Mouse (Mus musculus): ENCODE measurements at regions not wholly inside any gene's neighbourhood (a gene's known extent, or its start where the extent isn't known, plus 50 kb on each side); places are given as distances from the start of the nearest gene placed in this dataset.
A peak's percentile ranks its signal among the peaks of the same experiment; 100 is the strongest.

DNA sequence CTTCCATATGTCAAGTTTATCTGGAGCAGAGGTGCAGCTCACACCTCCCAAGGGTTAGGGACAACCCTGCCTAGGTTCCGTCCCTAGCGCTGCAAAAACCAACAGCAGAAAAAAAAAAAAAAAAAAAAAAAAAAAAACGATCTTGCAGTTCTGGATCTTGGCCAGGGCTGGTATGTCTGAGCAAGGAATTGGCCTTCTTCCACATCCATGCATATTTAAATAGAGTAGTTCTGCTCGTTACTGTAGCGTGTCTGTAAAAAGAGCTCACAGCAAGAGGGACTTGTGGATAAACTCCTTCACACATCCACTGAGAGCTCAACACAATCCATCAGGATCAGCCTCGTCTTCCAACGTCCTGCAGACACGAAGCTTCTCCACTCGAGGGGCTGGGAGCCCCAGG, 639.4 kb upstream of the Adam5 start:
- TF ChIP-seq POLR2A (IDR thresholded peaks at IDR 0.05; ENCODE audit: borderline replicate concordance, insufficient read depth, low read length) (no peak), CTCF (IDR thresholded peaks at IDR 0.05; ENCODE audit: borderline replicate concordance, insufficient read depth, low read depth, low read length) (no peak)
- Histone ChIP-seq H3K27ac (ENCODE audit: insufficient read depth, low read length) (no peak overlapping the region), H3K4me3 (replicated peaks; ENCODE audit: insufficient read depth, low read depth, low read length) (no peak overlapping the region), H3K4me1 (ENCODE audit: control insufficient read depth, insufficient read depth, low read length) (peaks cover 34% of the 10 kb centered on the region), H3K27me3 (ENCODE audit: control insufficient read depth, insufficient read depth, low read length) (no peaks in the 10 kb centered on the region)
- peak in 1 of 2 experiments; percentile 41 for DNase-seq
- 45% methylated on average over 9 of the region's 9 CpGs for WGBS

DNA sequence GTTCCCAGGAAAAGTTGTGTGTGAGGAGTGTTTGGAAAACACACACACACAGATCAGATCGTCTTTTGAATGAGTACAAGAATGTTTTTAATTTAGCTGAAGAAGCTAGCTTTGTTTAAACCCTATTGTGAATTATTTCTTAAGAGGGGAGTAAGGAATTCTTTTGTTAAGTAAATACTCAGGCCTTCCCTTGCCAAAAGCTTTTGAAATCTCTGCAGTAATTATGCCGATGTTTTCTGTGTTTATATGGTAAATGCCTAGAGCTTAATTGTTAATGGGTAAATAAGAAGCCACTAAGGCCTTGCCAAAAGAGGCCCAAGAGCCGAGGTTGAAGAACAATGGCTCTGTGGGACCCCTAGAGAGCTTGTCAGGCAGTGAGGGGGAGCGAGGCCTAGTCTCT, 638.3 kb upstream of the Adam5 start:
- no peaks in the 10 kb centered on the region for H3K27me3 ChIP-seq (ENCODE audit: control insufficient read depth, insufficient read depth, low read length)
- 70% methylated on average over 4 of the region's 4 CpGs for WGBS
- no peak for TF ChIP-seq CTCF (IDR thresholded peaks at IDR 0.05; ENCODE audit: borderline replicate concordance, insufficient read depth, low read depth, low read length)
- TF ChIP-seq POLR2A (IDR thresholded peaks at IDR 0.05; ENCODE audit: borderline replicate concordance, insufficient read depth, low read length), result no peak
- H3K4me1 ChIP-seq (ENCODE audit: control insufficient read depth, insufficient read depth, low read length), result peaks cover 31% of the 10 kb centered on the region
- no peak overlapping the region for H3K27ac ChIP-seq (ENCODE audit: insufficient read depth, low read length)
- no peak overlapping the region for H3K4me3 ChIP-seq (replicated peaks; ENCODE audit: insufficient read depth, low read depth, low read length)
- DNase-seq, result no peak

DNA sequence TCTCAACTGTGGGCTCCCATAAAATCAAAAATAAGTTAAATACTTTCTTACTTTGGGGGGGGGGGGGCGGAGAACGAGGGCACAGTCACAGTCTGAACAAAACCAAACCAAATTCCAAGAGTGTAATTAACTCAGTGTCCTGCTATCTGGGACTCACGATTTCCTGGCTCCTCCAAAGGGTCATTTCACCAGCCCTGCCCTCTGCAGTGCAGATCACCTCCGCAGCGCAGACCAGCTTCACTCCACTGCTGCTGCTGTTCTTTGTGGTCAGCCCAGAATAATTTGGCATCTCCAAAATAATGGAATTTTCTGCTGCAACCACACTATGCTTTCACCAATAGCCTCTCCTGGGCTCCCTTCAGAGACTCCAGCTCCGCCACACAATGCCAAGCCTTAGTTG, 631.5 kb upstream of the Adam5 start:
- DNase-seq, result no peak
- Histone ChIP-seq H3K27me3 (ENCODE audit: control insufficient read depth, insufficient read depth, low read length) (no peaks in the 10 kb centered on the region), H3K27ac (ENCODE audit: insufficient read depth, low read length) (no peak overlapping the region), H3K4me3 (replicated peaks; ENCODE audit: insufficient read depth, low read depth, low read length) (no peak overlapping the region), H3K4me1 (ENCODE audit: control insufficient read depth, insufficient read depth, low read length) (no peaks in the 10 kb centered on the region)
- 78% methylated on average over 6 of the region's 6 CpGs for WGBS
- TF ChIP-seq POLR2A (IDR thresholded peaks at IDR 0.05; ENCODE audit: borderline replicate concordance, insufficient read depth, low read length), result no peak
- no peak for TF ChIP-seq CTCF (IDR thresholded peaks at IDR 0.05; ENCODE audit: borderline replicate concordance, insufficient read depth, low read depth, low read length)

DNA sequence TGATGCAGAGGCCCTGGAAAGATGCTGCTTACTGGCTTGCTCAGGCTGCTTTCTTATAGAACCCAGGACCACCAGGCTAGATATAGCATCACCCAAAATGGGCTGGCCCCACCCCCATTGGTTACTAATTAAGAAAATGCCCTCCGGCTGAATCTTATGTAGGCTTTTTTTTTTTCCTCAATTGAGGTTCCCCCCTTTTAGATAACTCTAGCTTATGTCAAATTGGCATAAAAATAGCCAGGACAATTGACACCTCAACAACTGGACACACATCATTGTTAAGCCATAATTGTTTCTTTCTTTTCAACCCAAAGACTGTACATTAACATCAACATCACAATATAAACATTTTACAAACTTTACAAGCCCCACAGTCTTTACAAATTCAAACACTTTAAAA, 630.8 kb upstream of the Adam5 start:
- TF ChIP-seq POLR2A (IDR thresholded peaks at IDR 0.05; ENCODE audit: borderline replicate concordance, insufficient read depth, low read length) (no peak), CTCF (IDR thresholded peaks at IDR 0.05; ENCODE audit: borderline replicate concordance, insufficient read depth, low read depth, low read length) (no peak)
- WGBS, result 92% methylated on average over 1 of the region's 1 CpGs
- DNase-seq, result no peak
- no peaks in the 10 kb centered on the region for H3K4me1 ChIP-seq (ENCODE audit: control insufficient read depth, insufficient read depth, low read length)
- H3K27ac ChIP-seq (ENCODE audit: insufficient read depth, low read length), result no peak overlapping the region
- no peak overlapping the region for H3K4me3 ChIP-seq (replicated peaks; ENCODE audit: insufficient read depth, low read depth, low read length)
- no peaks in the 10 kb centered on the region for H3K27me3 ChIP-seq (ENCODE audit: control insufficient read depth, insufficient read depth, low read length)

DNA sequence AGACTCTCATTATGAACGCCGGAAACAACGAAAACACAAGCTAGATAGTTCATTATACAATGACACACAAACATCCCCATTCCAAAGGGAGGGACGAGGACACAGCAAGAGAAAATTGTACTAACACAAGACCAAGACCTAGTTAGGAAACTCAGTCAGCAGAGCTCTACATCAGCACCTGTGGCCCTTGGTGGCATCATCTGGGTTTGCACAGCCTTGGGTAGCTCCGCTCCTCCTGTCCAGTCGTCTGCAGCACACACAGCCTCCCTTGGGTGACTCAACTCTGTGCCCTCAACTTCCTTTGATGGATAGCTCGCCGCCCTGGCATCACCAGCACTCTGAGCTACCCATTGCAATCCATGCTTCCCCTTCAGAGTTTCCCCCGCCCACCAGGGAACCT, 629.7 kb upstream of the Adam5 start:
- 94% methylated on average over 9 of the region's 9 CpGs for WGBS
- Histone ChIP-seq H3K4me1 (ENCODE audit: control insufficient read depth, insufficient read depth, low read length) (no peaks in the 10 kb centered on the region), H3K27ac (ENCODE audit: insufficient read depth, low read length) (no peak overlapping the region)

DNA sequence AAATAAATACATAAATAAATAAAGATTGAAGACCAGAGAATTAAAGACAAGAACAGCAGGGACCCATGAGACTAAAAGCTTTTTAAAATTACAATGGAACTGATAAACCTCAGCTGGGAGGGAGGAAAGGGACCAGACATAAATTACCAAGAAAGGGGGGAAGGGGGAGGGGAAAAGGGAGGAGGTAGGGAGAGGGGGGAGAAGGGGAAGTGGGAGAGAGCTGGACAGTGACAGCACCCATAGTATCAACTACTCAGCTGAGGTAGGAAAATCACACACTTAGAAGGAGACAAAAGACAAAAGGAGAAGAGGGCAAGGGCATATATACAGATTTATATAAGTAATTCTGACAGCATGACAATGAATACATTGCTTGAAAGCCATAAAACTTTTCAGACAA, 626.4 kb upstream of the Adam5 start:
- TF ChIP-seq CTCF (IDR thresholded peaks at IDR 0.05; ENCODE audit: borderline replicate concordance, insufficient read depth, low read depth, low read length) (no peak), POLR2A (IDR thresholded peaks at IDR 0.05; ENCODE audit: borderline replicate concordance, insufficient read depth, low read length) (no peak)
- no peaks in the 10 kb centered on the region for H3K4me1 ChIP-seq (ENCODE audit: control insufficient read depth, insufficient read depth, low read length)
- no peak overlapping the region for H3K27ac ChIP-seq (ENCODE audit: insufficient read depth, low read length)
- no peak for DNase-seq
- H3K4me3 ChIP-seq (replicated peaks; ENCODE audit: insufficient read depth, low read depth, low read length), result no peak overlapping the region
- H3K27me3 ChIP-seq (ENCODE audit: control insufficient read depth, insufficient read depth, low read length), result no peaks in the 10 kb centered on the region

More for the DNA sequence above, 629.7 kb upstream of the Adam5 start:
- Histone ChIP-seq H3K27me3 (ENCODE audit: control insufficient read depth, insufficient read depth, low read length) (no peaks in the 10 kb centered on the region), H3K4me3 (replicated peaks; ENCODE audit: insufficient read depth, low read depth, low read length) (no peak overlapping the region)
- TF ChIP-seq CTCF (IDR thresholded peaks at IDR 0.05; ENCODE audit: borderline replicate concordance, insufficient read depth, low read depth, low read length), result no peak
- no peak for TF ChIP-seq POLR2A (IDR thresholded peaks at IDR 0.05; ENCODE audit: borderline replicate concordance, insufficient read depth, low read length)
- no peak for DNase-seq

DNA sequence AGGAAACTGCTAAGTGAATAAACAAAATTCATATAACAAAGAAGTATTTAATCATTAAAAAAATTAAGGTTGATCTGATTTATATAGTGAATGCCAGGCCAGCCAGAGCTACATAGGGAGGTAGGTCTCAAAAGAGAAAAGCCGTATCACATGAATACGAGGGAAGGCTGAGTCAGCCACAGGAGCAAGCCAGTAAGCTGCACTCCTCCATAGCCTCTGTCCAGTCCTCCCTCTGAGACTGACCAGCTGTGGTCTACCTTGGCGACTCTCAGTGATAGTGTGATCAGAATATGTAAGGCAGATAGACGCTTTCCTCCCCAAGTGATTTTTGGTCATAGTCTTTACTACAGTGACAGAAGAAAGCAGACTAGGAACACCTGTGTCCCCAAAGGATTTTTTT, 625.4 kb upstream of the Adam5 start:
- Histone ChIP-seq H3K4me3 (replicated peaks; ENCODE audit: insufficient read depth, low read depth, low read length) (no peak overlapping the region), H3K27ac (ENCODE audit: insufficient read depth, low read length) (no peak overlapping the region), H3K4me1 (ENCODE audit: control insufficient read depth, insufficient read depth, low read length) (no peaks in the 10 kb centered on the region), H3K27me3 (ENCODE audit: control insufficient read depth, insufficient read depth, low read length) (no peaks in the 10 kb centered on the region)
- DNase-seq, result no peak
- 93% methylated on average over 4 of the region's 4 CpGs for WGBS
- TF ChIP-seq POLR2A (IDR thresholded peaks at IDR 0.05; ENCODE audit: borderline replicate concordance, insufficient read depth, low read length), result no peak
- no peak for TF ChIP-seq CTCF (IDR thresholded peaks at IDR 0.05; ENCODE audit: borderline replicate concordance, insufficient read depth, low read depth, low read length)

DNA sequence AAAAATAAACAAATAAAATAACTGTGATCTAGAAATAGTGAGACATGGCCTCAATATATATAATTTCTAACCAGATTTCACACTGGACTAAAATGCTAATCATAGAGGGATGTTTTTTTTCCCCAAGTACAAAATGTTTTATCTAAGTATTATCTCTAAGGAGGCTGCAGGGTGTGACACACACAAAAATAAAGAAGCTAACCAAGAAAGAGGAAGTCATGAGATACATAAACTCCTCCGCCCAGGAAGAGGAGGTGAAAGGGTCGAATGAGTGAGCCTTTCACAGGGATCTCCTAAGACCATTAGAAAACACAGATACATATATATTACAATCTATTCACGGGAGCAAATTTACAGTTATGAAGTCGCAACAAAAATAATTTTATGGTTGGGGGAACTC, 623.7 kb upstream of the Adam5 start:
- TF ChIP-seq CTCF (IDR thresholded peaks at IDR 0.05; ENCODE audit: borderline replicate concordance, insufficient read depth, low read depth, low read length) (no peak), POLR2A (IDR thresholded peaks at IDR 0.05; ENCODE audit: borderline replicate concordance, insufficient read depth, low read length) (no peak)
- Histone ChIP-seq H3K4me3 (replicated peaks; ENCODE audit: insufficient read depth, low read depth, low read length) (no peak overlapping the region), H3K27ac (ENCODE audit: insufficient read depth, low read length) (no peak overlapping the region), H3K27me3 (ENCODE audit: control insufficient read depth, insufficient read depth, low read length) (no peaks in the 10 kb centered on the region), H3K4me1 (ENCODE audit: control insufficient read depth, insufficient read depth, low read length) (no peaks in the 10 kb centered on the region)
- DNase-seq, result no peak
- WGBS, result 93% methylated on average over 4 of the region's 4 CpGs
